Mouse (Mus musculus): ENCODE measurements at regions not wholly inside any gene's neighbourhood (a gene's known extent, or its start where the extent isn't known, plus 50 kb on each side); places are given as distances from the start of the nearest gene placed in this dataset.

GRCm38 (mm10) chrX:99216633-99217459 is 80.9 kb downstream of the Efnb1 start:
- DNase-seq (ENCODE audit: low read depth, low spot score): no peak

- DNase-seq (ENCODE audit: low read depth, low spot score): no peak
Measured at GRCm38 (mm10) chrX:99215931-99216330, 80.0 kb downstream of the Efnb1 start.

GRCm38 (mm10) chrX:99215111-99215510 is 79.2 kb downstream of the Efnb1 start:
- no peak for DNase-seq (ENCODE audit: low read depth, low spot score)

- DNase-seq (ENCODE audit: low read depth, low spot score): no peak
Measured at GRCm38 (mm10) chrX:99213565-99214153, 77.7 kb downstream of the Efnb1 start.

- no peak for DNase-seq (ENCODE audit: low read depth, low spot score)
Measured at GRCm38 (mm10) chrX:99204077-99204476, 68.1 kb downstream of the Efnb1 start.

GRCm38 (mm10) chrX:99201081-99201480 is 65.2 kb downstream of the Efnb1 start:
- no peak for DNase-seq (ENCODE audit: low read depth, low spot score)

GRCm38 (mm10) chrX:99199669-99200068 is 63.7 kb downstream of the Efnb1 start:
- no peak for DNase-seq (ENCODE audit: low read depth, low spot score)

GRCm38 (mm10) chrX:99198961-99199631 is 63.2 kb downstream of the Efnb1 start:
- peak; percentile 11 for DNase-seq (ENCODE audit: low read depth, low spot score)
